Mouse (Mus musculus): ENCODE measurements around the gene Ppp4r3b. TPM values are rescaled to one million over a fixed set of nuclear protein-coding genes. Genes with fewer than 3 reads are reported as not detected.

Gene Ppp4r3b
- polyA plus RNA-seq, 1 experiment from 2014 or later, result 69.0 TPM

DNA sequence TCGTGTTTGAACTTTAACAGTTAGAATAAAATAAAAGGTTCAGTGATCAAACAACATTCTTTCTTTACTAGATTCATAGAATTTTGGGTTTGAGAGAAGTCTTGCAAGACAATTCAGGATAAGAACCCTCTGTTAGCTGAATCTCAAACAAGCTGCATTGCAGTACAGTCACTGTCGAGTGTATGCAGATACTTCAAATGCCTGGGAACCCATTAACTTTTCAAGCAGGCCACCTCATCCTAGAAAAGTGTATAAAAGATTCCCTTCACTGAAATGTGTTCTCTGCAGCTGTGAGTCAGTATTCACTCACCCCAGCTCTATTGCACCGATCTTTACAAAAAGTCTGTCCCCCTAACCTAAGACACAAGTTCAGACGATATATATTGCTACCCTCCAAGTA, 73.3 kb downstream of the Ppp4r3b start:
- Histone ChIP-seq H3K4me1 (ENCODE audit: control insufficient read depth, insufficient read depth, low read length) (peaks cover 21% of the 10 kb centered on the region), H3K27me3 (ENCODE audit: control insufficient read depth, insufficient read depth, low read depth, low read length) (no peaks in the 10 kb centered on the region), H3K9ac (ENCODE audit: low read depth, low read length) (peak overlapping the region; percentile 55), H3K9me3 (replicated peaks; ENCODE audit: control insufficient read depth, low read length, poor library complexity, severe bottlenecking) (no peaks in the 10 kb centered on the region), H3K4me2 (ENCODE audit: low read length) (peak overlapping the region; percentile 83), H3K27ac (ENCODE audit: low read length) (no peak overlapping the region), H3K36me3 (ENCODE audit: control insufficient read depth, insufficient read depth, low read length) (peaks cover 4% of the 10 kb centered on the region; the same call in 1 of the 2 replicates), H3K4me3 (ENCODE audit: low read depth, low read length) (peak overlapping the region; percentile 52)
- WGBS, result 59% methylated on average over 4 of the region's 4 CpGs
- no peak for ATAC-seq

DNA sequence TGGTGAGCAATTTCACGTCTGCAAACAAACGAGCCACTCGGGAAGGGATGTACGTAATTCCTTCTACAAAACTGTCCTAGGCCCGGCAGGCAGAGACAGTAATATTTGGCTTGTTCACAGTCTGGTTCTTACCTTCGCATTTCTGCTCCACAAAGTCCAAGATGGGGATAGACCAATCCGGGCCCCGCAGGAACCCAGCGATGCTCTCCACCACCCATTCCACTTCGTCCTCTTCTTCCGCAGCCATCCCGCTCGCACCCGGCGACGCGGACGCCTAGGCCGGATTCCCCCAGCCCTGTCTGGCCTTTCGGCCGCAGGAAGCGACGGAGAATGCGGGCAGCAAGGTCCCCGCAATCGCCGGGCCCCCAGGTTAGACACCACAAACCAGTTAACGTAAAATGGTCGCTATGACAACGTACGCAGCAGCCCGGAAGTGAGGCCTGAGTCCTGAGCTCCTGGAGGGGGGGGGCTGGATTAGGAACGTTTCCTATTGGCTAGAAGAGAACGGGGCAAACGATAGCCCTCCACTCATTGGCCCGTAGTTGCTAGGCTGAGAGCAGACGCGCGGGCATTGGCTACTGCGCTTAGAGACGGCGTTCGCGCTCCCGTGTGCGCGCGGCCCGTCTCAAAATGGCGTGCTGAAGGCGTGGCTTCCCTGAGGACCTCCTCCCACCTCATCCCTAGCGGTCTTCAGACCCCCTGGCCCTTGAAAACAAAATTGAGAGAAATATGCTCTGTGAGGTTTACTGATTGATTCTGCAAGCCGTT, 74.4 kb downstream of the Ppp4r3b start, which contains the start of gene Cfap36:
Gene Cfap36 (minus strand): TSS at position 527 of the 768 bp plus-strand sequence.
- WGBS, result under 1% methylated on average over 53 of the region's 53 CpGs
- Histone ChIP-seq H3K9me3 (replicated peaks; ENCODE audit: control insufficient read depth, low read length, poor library complexity, severe bottlenecking) (no peaks in the 10 kb centered on the region), H3K4me1 (ENCODE audit: control insufficient read depth, insufficient read depth, low read length) (peaks cover 21% of the 10 kb centered on the region), H3K27ac (ENCODE audit: low read length) (peak within 1 kb of the TSS; percentile 82), H3K4me2 (ENCODE audit: low read length) (peak within 1 kb of the TSS; percentile 83), H3K36me3 (ENCODE audit: control insufficient read depth, insufficient read depth, low read length) (peaks cover 4% of the 10 kb centered on the region; the same call in 1 of the 2 replicates), H3K9ac (ENCODE audit: low read depth, low read length) (peak within 1 kb of the TSS; percentile 55), H3K27me3 (ENCODE audit: control insufficient read depth, insufficient read depth, low read depth, low read length) (no peaks in the 10 kb centered on the region), H3K4me3 (ENCODE audit: low read depth, low read length) (peak within 1 kb of the TSS; percentile 52)
- ATAC-seq, result peak; percentile 100

DNA sequence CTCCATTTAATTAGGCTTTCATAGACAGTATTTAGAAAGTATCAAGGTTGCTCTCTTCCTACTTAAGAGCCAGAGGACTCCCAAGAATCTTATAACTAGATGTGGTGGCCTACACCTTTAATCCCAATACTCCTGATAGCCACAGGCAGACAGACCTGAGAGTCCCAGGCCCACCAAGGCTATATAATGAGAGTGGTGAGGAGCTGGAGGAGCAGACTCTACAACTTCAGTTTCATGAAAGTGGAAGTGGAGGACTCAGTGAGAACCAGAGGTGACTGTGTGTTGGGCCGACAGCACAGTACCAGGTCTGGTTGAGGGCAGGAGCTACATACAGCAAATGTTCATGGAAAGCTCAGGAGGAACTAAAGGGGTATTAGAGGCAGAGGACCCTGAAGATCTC, 75.0 kb downstream of the Ppp4r3b start:
- Histone ChIP-seq H3K36me3 (ENCODE audit: control insufficient read depth, insufficient read depth, low read length) (0 out of 2 replicates have a peak, but pooled peaks cover 1% of the 10 kb centered on the region), H3K4me3 (ENCODE audit: low read depth, low read length) (peak overlapping the region; percentile 52), H3K9ac (ENCODE audit: low read depth, low read length) (no peak overlapping the region), H3K27ac (ENCODE audit: low read length) (peak overlapping the region; percentile 63; the same call in 1 of the 2 replicates), H3K9me3 (replicated peaks; ENCODE audit: control insufficient read depth, low read length, poor library complexity, severe bottlenecking) (no peaks in the 10 kb centered on the region), H3K4me2 (ENCODE audit: low read length) (peak overlapping the region; percentile 46), H3K4me1 (ENCODE audit: control insufficient read depth, insufficient read depth, low read length) (peaks cover 21% of the 10 kb centered on the region), H3K27me3 (ENCODE audit: control insufficient read depth, insufficient read depth, low read depth, low read length) (no peaks in the 10 kb centered on the region)
- WGBS, result 97% methylated on average over 1 of the region's 1 CpGs
- ATAC-seq, result peak; percentile 44

DNA sequence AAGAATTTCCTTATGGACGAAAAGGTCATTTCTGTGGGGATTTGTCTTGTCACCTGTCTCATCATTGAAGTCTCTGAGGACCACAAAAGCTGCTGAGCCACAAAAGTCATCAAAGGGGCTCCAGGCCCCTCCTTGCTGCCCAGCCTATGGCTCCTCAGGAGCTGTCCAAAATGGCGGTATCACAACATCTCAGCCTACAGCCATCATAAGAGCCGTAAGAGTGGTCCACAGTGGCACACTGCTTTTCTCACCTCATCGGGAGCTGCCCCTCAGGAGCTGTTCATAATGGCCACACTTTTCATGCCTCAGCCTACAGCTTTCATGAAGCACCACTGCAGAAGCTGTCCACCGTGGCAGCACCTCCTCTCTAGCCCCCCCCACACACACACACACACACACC, 75.7 kb downstream of the Ppp4r3b start:
- no peaks in the 10 kb centered on the region for H3K9me3 ChIP-seq (replicated peaks; ENCODE audit: control insufficient read depth, low read length, poor library complexity, severe bottlenecking)
- H3K36me3 ChIP-seq (ENCODE audit: control insufficient read depth, insufficient read depth, low read length), result no peaks in the 10 kb centered on the region
- ATAC-seq, result no peak
- H3K27me3 ChIP-seq (ENCODE audit: control insufficient read depth, insufficient read depth, low read depth, low read length), result no peaks in the 10 kb centered on the region
- H3K4me2 ChIP-seq (ENCODE audit: low read length), result no peak overlapping the region
- no peak overlapping the region for H3K4me3 ChIP-seq (ENCODE audit: low read depth, low read length)
- H3K4me1 ChIP-seq (ENCODE audit: control insufficient read depth, insufficient read depth, low read length), result peaks cover 21% of the 10 kb centered on the region
- H3K27ac ChIP-seq (ENCODE audit: low read length), result no peak overlapping the region
- H3K9ac ChIP-seq (ENCODE audit: low read depth, low read length), result no peak overlapping the region
- WGBS, result 98% methylated on average over 5 of the region's 5 CpGs

DNA sequence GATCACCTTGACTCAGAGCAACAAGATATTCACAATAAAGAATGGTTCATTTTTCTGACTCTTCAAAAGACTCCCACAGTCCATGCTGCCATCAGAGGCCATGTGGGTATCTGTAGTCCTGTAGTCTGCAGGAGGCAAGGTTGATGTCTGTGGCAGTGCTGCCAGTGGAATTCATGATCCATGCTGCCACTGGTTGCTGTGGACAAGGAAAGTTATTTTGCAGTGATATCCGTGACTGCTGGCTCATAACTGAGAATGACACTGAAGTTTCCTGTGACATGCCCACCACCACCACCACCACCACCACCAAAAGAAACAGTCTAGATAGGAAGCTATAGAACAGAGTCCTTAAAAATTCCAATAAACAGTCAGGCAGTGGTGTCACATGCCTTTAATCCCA, 82.0 kb downstream of the Ppp4r3b start:
- Histone ChIP-seq H3K9ac (ENCODE audit: low read depth, low read length) (no peak overlapping the region), H3K9me3 (replicated peaks; ENCODE audit: control insufficient read depth, low read length, poor library complexity, severe bottlenecking) (no peaks in the 10 kb centered on the region), H3K27me3 (ENCODE audit: control insufficient read depth, insufficient read depth, low read depth, low read length) (no peaks in the 10 kb centered on the region), H3K4me2 (ENCODE audit: low read length) (no peak overlapping the region), H3K27ac (ENCODE audit: low read length) (no peak overlapping the region), H3K4me1 (ENCODE audit: control insufficient read depth, insufficient read depth, low read length) (no peaks in the 10 kb centered on the region), H3K36me3 (ENCODE audit: control insufficient read depth, insufficient read depth, low read length) (no peaks in the 10 kb centered on the region), H3K4me3 (ENCODE audit: low read depth, low read length) (no peak overlapping the region)
- WGBS, result 82% methylated on average over 1 of the region's 1 CpGs
- no peak for ATAC-seq

DNA sequence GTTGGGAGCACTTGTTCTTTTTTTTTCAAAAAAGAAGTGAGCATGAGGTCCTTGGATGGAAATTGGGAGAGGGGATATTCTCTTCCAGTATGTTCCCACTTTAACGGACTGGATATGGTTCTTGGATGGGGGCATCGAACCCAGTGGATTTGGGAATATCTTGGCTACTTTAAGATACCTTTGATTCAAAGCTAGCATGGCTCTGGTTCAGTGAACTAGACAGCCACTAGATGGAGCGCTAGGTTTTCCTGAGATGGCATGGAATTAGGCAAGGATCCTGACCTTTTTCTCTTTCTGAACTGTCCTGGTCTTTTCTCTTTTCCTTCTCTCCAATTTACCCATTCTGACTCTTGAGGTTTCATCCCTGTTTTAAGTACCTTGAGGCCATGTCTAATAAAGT, 95.1 kb downstream of the Ppp4r3b start:
- no peak overlapping the region for H3K4me3 ChIP-seq (ENCODE audit: low read depth, low read length)
- no peak overlapping the region for H3K4me2 ChIP-seq (ENCODE audit: low read length)
- H3K27ac ChIP-seq (ENCODE audit: low read length), result no peak overlapping the region
- H3K4me1 ChIP-seq (ENCODE audit: control insufficient read depth, insufficient read depth, low read length), result no peaks in the 10 kb centered on the region
- H3K9ac ChIP-seq (ENCODE audit: low read depth, low read length), result no peak overlapping the region
- WGBS, result 34% methylated on average over 3 of the region's 3 CpGs
- H3K9me3 ChIP-seq (replicated peaks; ENCODE audit: control insufficient read depth, low read length, poor library complexity, severe bottlenecking), result peaks cover 4% of the 10 kb centered on the region; the same call in 1 of the 2 replicates
- H3K27me3 ChIP-seq (ENCODE audit: control insufficient read depth, insufficient read depth, low read depth, low read length), result no peaks in the 10 kb centered on the region
- H3K36me3 ChIP-seq (ENCODE audit: control insufficient read depth, insufficient read depth, low read length), result no peaks in the 10 kb centered on the region
- peak; percentile 68; the same call in 1 of the 2 replicates for ATAC-seq

Other genes with a start within 250 kb of the Ppp4r3b start
- gene Pnpt1, start 42.1 kb upstream of the Ppp4r3b start, polyA plus RNA-seq (2015; fragmentation: Nextera tagmentation; extraction: Ambion mirVana), result 27.0 and 27.5 TPM in 2 replicates
- gene Cfap36, start 74.5 kb downstream of the Ppp4r3b start, polyA plus RNA-seq (2015; fragmentation: Nextera tagmentation; extraction: Ambion mirVana), result 127 and 132 TPM in 2 replicates
- 70.1 and 80.5 TPM in 2 replicates for gene Ccdc88a, start 200.8 kb downstream of the Ppp4r3b start, polyA plus RNA-seq (2015; fragmentation: Nextera tagmentation; extraction: Ambion mirVana)